Mouse (Mus musculus) lung, embryonic 16.5 days (tissue): ENCODE results near the gene Mrpl9. TPM values are rescaled to one million over a fixed set of nuclear protein-coding genes. Genes with fewer than 3 reads are reported as not detected.

ENCODE experiments used
- ATAC-seq: fragments of 200-750 bp; cut with Nextera tagmentation; 2 replicates; pipeline ENCODE4 v1.8.0; 2017; ENCODE audit warnings: low read depth, mild to moderate bottlenecking, moderate library complexity
- H3K27ac ChIP-seq: fragments of 300-500 bp; sonication (generic); 2 replicates; pipeline ENCODE4 v1.5.1; 2014; ENCODE audit warnings: mild to moderate bottlenecking, control low read depth, low read length
- H3K27me3 ChIP-seq: fragments of 300-500 bp; sonication (generic); 2 replicates; pipeline ENCODE4 v1.6.1; 2014; ENCODE audit warnings: low read depth, low read length, mixed read lengths; ENCODE audit not compliant: control insufficient read depth, insufficient read depth
- H3K36me3 ChIP-seq: fragments of 300-500 bp; sonication (generic); 2 replicates; pipeline ENCODE4 v1.6.1; 2014; ENCODE audit warnings: low read length; ENCODE audit not compliant: control insufficient read depth, insufficient read depth
- H3K4me1 ChIP-seq: fragments of 300-500 bp; sonication (generic); replicated peaks from 2 replicates; pipeline ENCODE4 v1.6.1; 2014; ENCODE audit warnings: low read length, mixed read lengths; ENCODE audit not compliant: control insufficient read depth, insufficient read depth
- H3K4me2 ChIP-seq: fragments of 300-500 bp; sonication (generic); 2 replicates; pipeline ENCODE4 v1.6.1; 2014; ENCODE audit warnings: low read depth, low read length, control low read depth
- H3K4me3 ChIP-seq: fragments of 300-500 bp; sonication (generic); 2 replicates; pipeline ENCODE4 v1.5.1; 2014; ENCODE audit warnings: mild to moderate bottlenecking, low read length, control low read depth
- H3K9ac ChIP-seq: fragments of 300-500 bp; sonication (generic); 2 replicates; pipeline ENCODE4 v1.6.1; 2014; ENCODE audit warnings: low read length, control low read depth
- H3K9me3 ChIP-seq: fragments of 300-500 bp; sonication (generic); 2 replicates; pipeline ENCODE4 v1.6.1; 2016; ENCODE audit warnings: low read length; ENCODE audit not compliant: control insufficient read depth
- WGBS: fragments of 180-500 bp; shearing (Covaris S2); extraction: QIAGEN DNeasy Blood & Tissue Kit; methylation state at CpG from one replicate; pipeline ENCODE4 v1.1.7; 2014; 5-methylcytosine and 5-hydroxymethylcytosine counted together
- polyA plus RNA-seq: library from polyadenylated mRNA; unstranded; fragments of >200 nt; fragmentation: Nextera tagmentation; extraction: Ambion mirVana; gene quantifications from 2 replicates; pipeline ENCODE4 v1.2.1, GENCODE M21; 2015

Mrpl9 gene
- polyA plus RNA-seq, 1 experiment from 2014 or later: 58.8 TPM

DNA sequence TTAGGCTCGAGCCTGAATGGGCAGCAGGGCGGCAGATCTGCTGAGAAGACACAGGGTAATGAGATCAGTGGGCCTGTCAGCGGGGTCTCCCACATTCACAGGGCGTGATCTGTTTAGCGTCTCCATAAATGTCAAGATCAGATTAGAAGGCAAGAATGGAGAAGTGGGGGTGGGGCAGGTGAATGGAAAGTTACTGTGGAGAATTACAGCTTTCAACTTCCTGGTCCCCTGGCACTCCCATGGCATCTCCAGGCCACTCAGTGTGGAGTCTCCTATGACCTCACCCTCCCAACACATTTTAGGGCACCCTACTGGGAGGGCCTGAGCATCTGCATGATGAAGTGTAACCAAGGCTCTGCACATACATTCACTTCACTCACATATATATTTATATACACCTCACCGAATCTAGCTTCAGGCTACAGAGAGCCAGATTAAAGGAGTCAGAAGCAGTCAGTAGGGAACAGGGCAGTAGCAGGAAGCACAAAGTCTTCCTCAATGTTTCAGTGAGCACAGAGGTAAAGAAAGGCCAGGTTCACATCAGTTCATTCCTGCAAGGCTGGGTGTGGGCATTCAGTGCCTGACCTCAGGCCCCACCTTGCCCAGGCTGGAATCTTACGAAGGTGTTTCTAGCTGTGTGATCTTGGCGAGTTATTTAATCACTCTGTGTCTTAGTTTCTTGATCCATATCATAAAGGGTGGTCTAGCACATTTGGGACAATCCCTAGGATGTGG, 33.4 kb downstream of the Mrpl9 start:
- H3K9ac ChIP-seq: no peak overlapping the region
- ATAC-seq: no peak
- H3K27me3 ChIP-seq: peaks cover 2% of the 10 kb centered on the region; the same call in 1 of the 2 replicates
- WGBS: 55% methylated on average over 8 of the region's 8 CpGs
- no peak overlapping the region for H3K27ac ChIP-seq
- H3K4me3 ChIP-seq: no peak overlapping the region
- no peaks in the 10 kb centered on the region; the same call in 1 of the 2 replicates for H3K4me1 ChIP-seq
- no peak overlapping the region for H3K4me2 ChIP-seq
- H3K9me3 ChIP-seq: no peaks in the 10 kb centered on the region
- no peaks in the 10 kb centered on the region for H3K36me3 ChIP-seq

DNA sequence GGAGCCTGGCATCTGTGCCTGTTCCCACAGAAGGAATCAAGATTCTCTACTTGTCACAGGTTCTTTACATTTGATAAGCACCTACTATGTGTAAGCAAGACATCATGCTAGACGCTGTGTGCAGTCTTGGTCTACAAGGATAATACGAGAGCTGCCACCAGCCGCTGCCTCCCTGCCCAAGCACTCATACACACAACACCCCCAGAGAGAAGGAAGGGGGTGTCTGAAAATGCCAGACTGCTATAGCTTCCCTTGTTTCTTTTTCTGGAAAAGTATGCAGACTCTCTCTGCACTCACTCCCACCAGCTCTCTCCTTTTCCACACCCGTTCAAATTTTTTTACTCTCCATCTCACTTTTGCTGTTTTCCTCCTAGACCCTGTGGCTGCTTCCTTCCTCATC, 34.3 kb downstream of the Mrpl9 start:
- H3K9me3 ChIP-seq: no peaks in the 10 kb centered on the region
- WGBS: 63% methylated on average over 4 of the region's 4 CpGs
- no peaks in the 10 kb centered on the region; the same call in 1 of the 2 replicates for H3K4me1 ChIP-seq
- H3K4me3 ChIP-seq: no peak overlapping the region
- peaks cover 2% of the 10 kb centered on the region; the same call in 1 of the 2 replicates for H3K27me3 ChIP-seq
- H3K36me3 ChIP-seq: no peaks in the 10 kb centered on the region
- no peak overlapping the region for H3K4me2 ChIP-seq
- H3K27ac ChIP-seq: no peak overlapping the region
- no peak overlapping the region for H3K9ac ChIP-seq
- ATAC-seq: no peak

DNA sequence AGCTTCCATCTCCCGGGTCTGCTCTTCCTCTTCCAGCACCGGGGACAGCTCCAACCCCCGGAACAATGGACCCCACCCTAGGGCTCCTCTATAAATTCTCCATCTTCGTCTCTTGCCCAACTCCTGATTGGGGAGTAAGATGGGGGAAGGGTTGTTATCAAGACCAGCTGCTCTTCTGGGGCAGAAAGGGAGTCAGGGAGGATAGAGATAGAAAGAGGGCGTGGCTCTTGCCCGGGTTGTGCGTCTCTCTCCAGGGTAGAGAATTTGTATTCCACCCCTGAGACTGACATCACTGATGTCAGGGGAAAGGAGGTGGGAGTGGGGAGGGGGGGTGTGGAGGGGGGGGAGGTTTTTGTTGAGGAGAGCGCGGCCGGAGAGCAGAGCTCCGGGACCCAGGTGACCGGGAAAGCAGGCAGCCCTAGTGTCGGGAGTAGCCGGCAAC, 34.9 kb downstream of the Mrpl9 start, which contains the start of gene Celf3:
Gene Celf3, plus strand, starts transcription at position 315 of the 442 bp plus-strand sequence.
- Histone ChIP-seq H3K4me3 (no peak within 1 kb of the TSS), H3K4me1 (peaks cover 3% of the 10 kb centered on the region; the same call in 1 of the 2 replicates), H3K36me3 (no peaks in the 10 kb centered on the region), H3K27me3 (peaks cover 2% of the 10 kb centered on the region; the same call in 1 of the 2 replicates), H3K9me3 (no peaks in the 10 kb centered on the region), H3K27ac (no peak within 1 kb of the TSS), H3K9ac (no peak within 1 kb of the TSS), H3K4me2 (no peak within 1 kb of the TSS)
- peak; percentile 10; the same call in 1 of the 2 replicates for ATAC-seq
- WGBS: 3% methylated on average over 14 of the region's 14 CpGs

DNA sequence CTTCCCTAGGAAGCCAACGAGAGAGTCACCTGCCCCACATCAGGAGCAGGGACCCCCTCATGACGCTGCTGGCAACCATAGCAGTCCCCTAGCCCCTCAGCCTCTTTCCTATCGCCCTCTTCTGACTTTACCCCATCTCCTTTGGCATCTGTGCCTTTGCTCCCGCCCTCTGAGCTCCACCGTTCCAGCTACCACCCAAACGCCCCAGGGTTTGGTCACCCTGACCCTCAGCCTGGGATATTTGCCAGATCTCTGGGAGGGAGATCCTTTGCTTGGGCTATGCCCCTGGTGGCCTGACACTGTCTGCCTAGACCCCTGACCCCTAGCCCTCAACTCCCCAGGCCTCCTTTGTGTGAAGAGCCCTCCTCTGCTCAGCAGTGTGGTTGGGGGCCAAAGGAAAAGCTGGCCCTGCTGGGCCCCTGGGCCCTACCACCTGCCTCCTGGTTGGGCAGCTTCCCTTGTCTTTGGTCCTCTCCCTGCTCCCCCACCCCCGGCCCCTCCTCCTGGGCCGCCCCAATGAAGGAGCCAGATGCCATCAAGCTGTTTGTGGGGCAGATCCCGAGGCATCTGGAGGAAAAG, 35.6 kb downstream of the Mrpl9 start:
- H3K36me3 ChIP-seq: no peaks in the 10 kb centered on the region
- no peak overlapping the region for H3K9ac ChIP-seq
- 18% methylated on average over 9 of the region's 9 CpGs for WGBS
- H3K4me1 ChIP-seq: 0 out of 2 replicates have a peak, but pooled peaks cover 4% of the 10 kb centered on the region
- no peak for ATAC-seq
- H3K4me3 ChIP-seq: no peak overlapping the region
- peaks cover 2% of the 10 kb centered on the region; the same call in 1 of the 2 replicates for H3K27me3 ChIP-seq
- no peaks in the 10 kb centered on the region for H3K9me3 ChIP-seq
- H3K27ac ChIP-seq: no peak overlapping the region
- no peak overlapping the region for H3K4me2 ChIP-seq

DNA sequence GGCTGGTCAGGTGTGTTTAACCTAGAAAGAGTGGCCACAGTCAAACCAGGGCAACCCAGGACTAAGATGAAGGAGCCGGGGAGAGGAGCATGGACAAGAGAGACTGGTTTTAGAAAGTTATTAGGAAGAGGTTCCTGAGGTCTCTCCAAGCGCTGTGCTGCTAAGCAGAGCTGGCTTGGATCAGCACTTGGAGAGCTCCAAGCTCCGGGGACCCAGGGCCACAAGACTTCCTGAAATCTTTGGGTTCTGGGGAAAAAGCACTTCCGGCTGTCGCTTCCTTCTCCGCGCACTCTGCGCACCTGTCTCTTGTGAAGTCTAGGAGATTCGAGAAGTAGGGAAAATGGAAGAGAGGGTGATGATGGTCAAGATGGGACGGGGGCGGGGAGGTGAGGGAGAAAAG, 36.4 kb downstream of the Mrpl9 start:
- Histone ChIP-seq H3K4me1 (0 out of 2 replicates have a peak, but pooled peaks cover 4% of the 10 kb centered on the region), H3K27me3 (peaks cover 2% of the 10 kb centered on the region; the same call in 1 of the 2 replicates), H3K9ac (no peak overlapping the region), H3K9me3 (no peaks in the 10 kb centered on the region), H3K4me3 (no peak overlapping the region; the same call in 1 of the 2 replicates), H3K27ac (no peak overlapping the region), H3K36me3 (no peaks in the 10 kb centered on the region), H3K4me2 (peak overlapping the region; percentile 36; the same call in 1 of the 2 replicates)
- 4% methylated on average over 11 of the region's 11 CpGs for WGBS
- no peak for ATAC-seq

DNA sequence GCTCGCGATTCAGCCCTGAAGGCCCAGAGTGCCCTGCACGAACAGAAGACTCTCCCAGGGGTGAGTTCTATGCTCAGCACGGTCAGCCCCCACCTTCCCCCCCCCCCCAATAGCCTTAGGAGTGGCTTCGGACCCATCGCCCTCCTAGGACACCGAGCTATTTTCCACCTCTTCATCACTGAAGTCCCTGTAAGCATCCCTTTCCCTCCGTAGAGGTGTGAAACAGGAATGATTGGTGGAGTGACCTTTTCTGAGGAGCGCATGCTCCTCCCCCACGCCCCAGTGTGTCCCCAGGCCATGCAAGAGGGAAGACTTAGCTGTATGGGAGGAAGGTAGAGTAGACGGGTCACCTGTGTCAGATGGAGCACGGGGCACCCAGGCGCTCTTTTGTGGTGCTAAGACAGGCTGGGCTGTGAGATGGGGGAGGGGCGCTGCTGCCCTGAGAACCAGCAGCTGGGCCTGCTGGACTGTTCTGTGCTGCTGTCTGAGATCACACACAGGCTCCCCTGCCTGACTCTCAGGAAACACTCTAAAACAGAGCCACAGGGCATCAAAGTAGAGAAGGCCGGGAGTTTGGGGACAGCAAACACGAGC, 37.3 kb downstream of the Mrpl9 start, which contains the start of gene Riiad1:
Gene Riiad1, minus strand, starts transcription at position 51 of the 594 bp plus-strand sequence.
- H3K9ac ChIP-seq: no peak within 1 kb of the TSS
- H3K4me3 ChIP-seq: no peak within 1 kb of the TSS; the same call in 1 of the 2 replicates
- H3K27ac ChIP-seq: no peak within 1 kb of the TSS
- H3K4me1 ChIP-seq: 0 out of 2 replicates have a peak, but pooled peaks cover 4% of the 10 kb centered on the region
- peaks cover 2% of the 10 kb centered on the region; the same call in 1 of the 2 replicates for H3K27me3 ChIP-seq
- no peaks in the 10 kb centered on the region for H3K9me3 ChIP-seq
- no peaks in the 10 kb centered on the region for H3K36me3 ChIP-seq
- H3K4me2 ChIP-seq: peak within 1 kb of the TSS; percentile 36; the same call in 1 of the 2 replicates
- WGBS: 7% methylated on average over 16 of the region's 16 CpGs
- ATAC-seq: no peak

DNA sequence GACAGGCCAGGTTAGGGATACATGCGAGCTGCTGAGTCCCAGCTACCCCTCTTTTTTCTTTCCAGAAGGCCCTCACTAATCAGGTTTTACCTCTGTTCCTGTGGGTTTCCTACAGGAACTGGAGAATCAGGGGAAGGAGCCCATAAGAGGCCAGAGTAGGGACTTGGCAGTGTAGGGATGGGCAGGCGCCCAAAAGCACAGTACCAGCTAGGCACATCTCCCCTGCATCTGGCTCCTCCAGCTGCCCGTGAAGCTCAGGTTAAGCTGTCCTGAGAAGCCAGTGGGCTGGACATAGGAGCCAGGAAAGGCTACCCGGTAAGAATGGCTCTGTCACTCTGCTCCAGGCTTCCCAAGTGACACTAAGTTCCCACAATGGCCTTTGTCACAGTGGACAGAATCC, 38.3 kb downstream of the Mrpl9 start:
- no peak overlapping the region for H3K9ac ChIP-seq
- peaks cover 2% of the 10 kb centered on the region; the same call in 1 of the 2 replicates for H3K27me3 ChIP-seq
- H3K36me3 ChIP-seq: no peaks in the 10 kb centered on the region
- ATAC-seq: no peak
- H3K4me2 ChIP-seq: no peak overlapping the region
- no peak overlapping the region for H3K27ac ChIP-seq
- no peak overlapping the region for H3K4me3 ChIP-seq
- no peaks in the 10 kb centered on the region for H3K9me3 ChIP-seq
- 0 out of 2 replicates have a peak, but pooled peaks cover 4% of the 10 kb centered on the region for H3K4me1 ChIP-seq
- WGBS: 54% methylated on average over 4 of the region's 4 CpGs

DNA sequence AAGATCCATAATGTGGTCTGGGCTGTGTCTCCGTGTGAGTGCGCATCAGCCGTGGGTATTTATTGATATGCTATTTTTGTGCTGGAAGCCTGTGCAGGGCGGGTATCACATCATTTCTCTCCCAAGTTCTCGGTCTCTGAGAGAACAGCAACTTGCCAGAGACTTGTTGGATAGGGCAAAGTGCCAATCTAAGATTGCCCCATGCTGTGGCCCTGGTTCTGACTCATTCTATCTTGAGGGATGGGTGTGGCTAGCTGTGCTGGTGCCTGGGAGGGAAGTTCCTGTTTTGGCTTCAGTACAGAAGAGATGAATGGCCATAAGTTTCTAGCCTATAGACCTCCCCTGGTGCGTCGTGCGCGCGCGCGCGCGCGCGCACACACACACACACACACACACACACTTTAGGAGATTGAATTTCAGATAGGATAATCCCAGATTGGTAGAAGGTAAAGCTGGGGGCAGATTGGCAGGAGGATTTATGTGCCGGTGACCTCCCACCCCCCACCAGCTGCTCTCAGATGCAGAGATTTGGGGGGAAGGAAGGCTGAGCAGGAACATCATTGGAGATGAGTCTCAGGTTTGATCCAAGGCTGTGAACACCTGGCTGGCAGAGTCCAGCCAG, 39.8 kb downstream of the Mrpl9 start:
- 78% methylated on average over 17 of the region's 17 CpGs for WGBS
- H3K36me3 ChIP-seq: no peaks in the 10 kb centered on the region
- peaks cover 7% of the 10 kb centered on the region; the same call in 1 of the 2 replicates for H3K4me1 ChIP-seq
- H3K4me2 ChIP-seq: no peak overlapping the region
- ATAC-seq: no peak
- H3K27me3 ChIP-seq: peaks cover 2% of the 10 kb centered on the region; the same call in 1 of the 2 replicates
- H3K4me3 ChIP-seq: no peak overlapping the region
- H3K27ac ChIP-seq: no peak overlapping the region
- no peaks in the 10 kb centered on the region for H3K9me3 ChIP-seq
- H3K9ac ChIP-seq: no peak overlapping the region
